Mouse (Mus musculus): ENCODE data around the gene Mff.

DNA sequence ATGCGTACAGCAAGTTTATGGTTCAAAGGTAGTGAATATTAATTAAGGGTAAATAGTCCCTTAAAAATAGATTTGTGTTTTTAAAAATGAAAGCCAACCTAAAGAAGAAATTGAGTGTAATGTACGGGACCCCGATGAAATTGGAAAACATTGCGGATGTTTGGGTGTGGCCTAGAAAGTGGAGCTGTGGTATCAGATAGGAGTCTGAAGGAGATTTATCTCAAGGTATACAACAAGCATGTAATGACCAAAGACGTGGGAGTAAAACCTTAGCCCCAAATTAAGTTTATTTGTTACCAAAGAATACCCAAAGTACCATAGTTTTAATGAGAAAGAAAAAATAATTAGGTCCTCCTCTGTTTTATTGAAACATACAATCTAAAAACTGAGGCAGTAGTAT lies 1.8 kb downstream of the Mff start:
- TF ChIP-seq POLR2A (IDR thresholded peaks at IDR 0.05; ENCODE audit: insufficient read depth, low read depth, low read length) (no peak), CTCF (IDR thresholded peaks at IDR 0.05) (no peak), EP300 (IDR thresholded peaks at IDR 0.05; ENCODE audit: insufficient read depth, low read depth, low read length) (no peak)

All from heart, adult 2 months (tissue).